Mouse (Mus musculus) limb, embryonic 15.5 days (tissue): Measurements from ENCODE around the gene Nckap1l. TPM values are rescaled to one million over a fixed set of nuclear protein-coding genes. Genes with fewer than 3 reads are reported as not detected.

Experiments used
- ATAC-seq: fragments of 200-750 bp; cut with Nextera tagmentation; 2 replicates; pipeline ENCODE4 v1.8.0; 2017; ENCODE audit warnings: low read depth, moderate TSS enrichment; ENCODE audit not compliant: insufficient number of reproducible peaks, low FRiP score, low TSS enrichment
- H3K27ac ChIP-seq: fragments of 300-500 bp; sonication (generic); 2 replicates; pipeline ENCODE4 v1.5.1; 2015; ENCODE audit warnings: moderate library complexity, mild to moderate bottlenecking, inconsistent platforms
- H3K27me3 ChIP-seq: fragments of 300-500 bp; sonication (generic); 2 replicates; pipeline ENCODE4 v1.6.1; 2015; ENCODE audit warnings: inconsistent platforms
- H3K36me3 ChIP-seq: fragments of 300-500 bp; sonication (generic); 2 replicates; pipeline ENCODE4 v1.6.1; 2015; ENCODE audit warnings: inconsistent platforms
- H3K4me1 ChIP-seq: fragments of 300-500 bp; sonication (generic); 2 replicates; pipeline ENCODE4 v1.6.1; 2015; ENCODE audit warnings: inconsistent platforms
- H3K4me2 ChIP-seq: fragments of 300-500 bp; sonication (generic); 2 replicates; pipeline ENCODE4 v1.6.1; 2015; ENCODE audit warnings: mild to moderate bottlenecking, inconsistent platforms
- H3K4me3 ChIP-seq: fragments of 300-500 bp; sonication (generic); 2 replicates; pipeline ENCODE4 v1.5.1; 2015; ENCODE audit warnings: mild to moderate bottlenecking, inconsistent platforms
- H3K9ac ChIP-seq: fragments of 300-500 bp; sonication (generic); 2 replicates; pipeline ENCODE4 v1.6.1; 2015; ENCODE audit warnings: inconsistent platforms
- H3K9me3 ChIP-seq: fragments of 300-500 bp; sonication (generic); 2 replicates; pipeline ENCODE4 v1.6.1; 2016; ENCODE audit warnings: inconsistent platforms
- WGBS: fragments of 180-500 bp; shearing (Covaris S2); methylation state at CpG from one replicate; pipeline ENCODE4 v1.1.7; 2015; 5-methylcytosine and 5-hydroxymethylcytosine counted together
- polyA plus RNA-seq: library from polyadenylated mRNA; unstranded; fragments of >200 nt; fragmentation: Nextera tagmentation; extraction: Ambion mirVana; gene quantifications from 2 replicates; pipeline ENCODE4 v1.2.1, GENCODE M21; 2015

The Nckap1l gene
- polyA plus RNA-seq, 1 experiment from 2014 or later = 5.0 TPM

- Histone ChIP-seq H3K4me3 (peak within 1 kb of the TSS; percentile 59), H3K4me1 (peaks cover 14% of the 10 kb centered on the region; the same call in 1 of the 2 replicates), H3K36me3 (no peaks in the 10 kb centered on the region), H3K4me2 (peak within 1 kb of the TSS; percentile 95), H3K9ac (peak within 1 kb of the TSS; percentile 48), H3K27me3 (peaks cover 29% of the 10 kb centered on the region), H3K9me3 (no peaks in the 10 kb centered on the region), H3K27ac (peak within 1 kb of the TSS; percentile 38; the same call in 1 of the 2 replicates)
- peak; percentile 83 for ATAC-seq
- under 1% methylated on average over 49 of the region's 63 CpGs for WGBS
These were observed 49.0 kb downstream of the Nckap1l start, which contains the start of gene Pde1b for GRCm38 (mm10) chr15:103502435-103503250. TSS of gene Pde1b (plus strand) at chr15:103503034.

DNA sequence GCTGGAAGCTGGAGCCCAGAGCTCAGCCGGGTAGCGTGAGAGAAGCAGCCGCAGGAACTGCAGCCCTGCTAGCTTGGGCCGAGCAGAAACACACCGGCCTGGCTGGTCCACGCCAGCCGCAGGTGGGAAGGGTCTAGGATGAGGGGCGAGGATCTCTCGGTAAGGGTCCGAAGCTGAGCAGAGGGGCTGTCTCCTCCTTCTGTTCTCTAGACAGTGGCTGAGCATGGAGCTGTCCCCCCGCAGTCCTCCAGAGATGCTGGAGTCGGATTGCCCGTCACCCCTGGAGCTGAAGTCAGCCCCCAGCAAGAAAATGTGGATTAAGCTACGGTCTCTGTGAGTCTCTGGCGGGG is 49.6 kb downstream of the Nckap1l start:
- under 1% methylated on average over 15 of the region's 15 CpGs for WGBS
- Histone ChIP-seq H3K9me3 (no peaks in the 10 kb centered on the region), H3K4me3 (peak overlapping the region; percentile 59), H3K36me3 (no peaks in the 10 kb centered on the region), H3K4me1 (peaks cover 13% of the 10 kb centered on the region; the same call in 1 of the 2 replicates), H3K4me2 (peak overlapping the region; percentile 95), H3K27me3 (peaks cover 29% of the 10 kb centered on the region), H3K27ac (peak overlapping the region; percentile 38; the same call in 1 of the 2 replicates), H3K9ac (peak overlapping the region; percentile 48)
- ATAC-seq = peak; percentile 23; the same call in 1 of the 2 replicates

DNA sequence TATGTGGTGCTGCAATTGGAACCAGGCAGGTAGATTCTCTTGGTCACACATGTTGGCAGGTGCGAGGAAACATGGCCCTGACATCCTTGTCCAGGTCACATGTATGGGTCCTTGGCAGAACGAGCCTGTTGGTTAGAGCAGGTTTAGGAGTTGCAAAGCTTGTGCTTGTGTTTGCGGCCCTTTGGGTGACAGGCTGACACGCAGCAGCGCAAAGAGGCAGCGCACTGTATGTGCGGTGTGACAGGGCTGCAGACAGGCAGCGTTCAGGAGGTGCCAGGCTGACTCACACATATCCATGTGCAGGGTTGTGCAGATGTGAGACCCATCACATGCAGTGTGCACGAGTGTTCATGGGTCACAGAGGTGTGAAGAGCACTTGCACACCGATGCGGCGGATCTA is 50.1 kb downstream of the Nckap1l start:
- H3K27me3 ChIP-seq = peaks cover 29% of the 10 kb centered on the region
- no peaks in the 10 kb centered on the region for H3K36me3 ChIP-seq
- H3K9ac ChIP-seq = no peak overlapping the region
- H3K27ac ChIP-seq = no peak overlapping the region
- H3K4me2 ChIP-seq = peak overlapping the region; percentile 95
- peak overlapping the region; percentile 59 for H3K4me3 ChIP-seq
- peaks cover 12% of the 10 kb centered on the region; the same call in 1 of the 2 replicates for H3K4me1 ChIP-seq
- 46% methylated on average over 12 of the region's 12 CpGs for WGBS
- H3K9me3 ChIP-seq = no peaks in the 10 kb centered on the region
- 0 out of 2 replicates have a peak, but pooled peaks have one; percentile 11 for ATAC-seq

- Histone ChIP-seq H3K4me1 (peaks cover 10% of the 10 kb centered on the region), H3K9me3 (no peaks in the 10 kb centered on the region), H3K4me2 (no peak overlapping the region), H3K27ac (no peak overlapping the region), H3K4me3 (no peak overlapping the region), H3K27me3 (peaks cover 23% of the 10 kb centered on the region), H3K9ac (no peak overlapping the region), H3K36me3 (no peaks in the 10 kb centered on the region)
- WGBS = 68% methylated on average over 3 of the region's 3 CpGs
- no peak for ATAC-seq
These were observed 55.7 kb downstream of the Nckap1l start for GRCm38 (mm10) chr15:103509317-103509716.

DNA sequence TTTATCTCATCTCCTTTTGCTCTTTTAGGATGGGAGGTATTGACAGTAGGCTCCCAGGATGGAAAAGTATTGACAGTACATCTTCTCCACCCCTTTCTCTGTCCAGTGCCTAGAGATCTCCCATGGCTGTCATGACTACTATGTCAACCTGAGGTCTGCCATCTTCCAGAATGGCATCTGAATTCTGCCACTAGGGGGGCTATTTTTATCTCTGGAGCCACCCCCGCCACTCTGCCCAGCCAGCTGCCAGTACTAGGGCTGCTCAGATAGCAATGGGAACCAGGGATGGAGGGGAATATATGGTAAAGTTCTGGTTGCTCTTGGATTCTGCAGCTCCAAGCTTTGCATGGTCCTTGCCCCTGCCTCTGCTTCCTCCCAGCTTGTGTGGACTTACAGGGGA is 58.1 kb downstream of the Nckap1l start:
- 45% methylated on average over 1 of the region's 1 CpGs for WGBS
- no peak overlapping the region for H3K27ac ChIP-seq
- H3K4me3 ChIP-seq = no peak overlapping the region
- peaks cover 9% of the 10 kb centered on the region; the same call in 1 of the 2 replicates for H3K27me3 ChIP-seq
- peaks cover 18% of the 10 kb centered on the region for H3K4me1 ChIP-seq
- H3K36me3 ChIP-seq = no peaks in the 10 kb centered on the region
- ATAC-seq = no peak
- H3K9me3 ChIP-seq = no peaks in the 10 kb centered on the region
- no peak overlapping the region for H3K4me2 ChIP-seq
- no peak overlapping the region for H3K9ac ChIP-seq

DNA sequence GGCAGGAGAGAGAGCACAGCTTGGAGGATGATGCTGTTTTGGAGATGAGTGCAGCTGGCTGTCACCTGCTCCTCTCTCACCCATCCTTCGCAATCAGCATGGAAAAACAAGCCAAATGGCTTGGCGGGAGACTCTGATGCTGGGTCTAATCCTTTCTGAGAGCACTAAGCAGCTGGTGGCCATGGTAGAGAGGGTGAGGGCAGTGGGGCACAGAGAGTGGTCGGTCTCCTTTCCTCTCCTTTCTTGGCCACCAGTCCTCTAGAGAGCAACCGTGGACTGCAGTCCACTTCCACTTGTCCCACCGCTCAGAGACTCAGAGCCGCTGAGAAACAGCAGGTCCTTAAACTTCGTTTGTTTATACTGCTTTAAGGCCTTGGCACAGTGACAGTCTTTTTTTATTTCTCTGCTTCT is 60.0 kb downstream of the Nckap1l start:
- 0 out of 2 replicates have a peak, but pooled peaks have one; percentile 13 for ATAC-seq
- Histone ChIP-seq H3K27ac (no peak overlapping the region), H3K36me3 (no peaks in the 10 kb centered on the region), H3K27me3 (peaks cover 9% of the 10 kb centered on the region; the same call in 1 of the 2 replicates), H3K4me3 (peak overlapping the region; percentile 34), H3K4me1 (peaks cover 22% of the 10 kb centered on the region), H3K9ac (no peak overlapping the region), H3K4me2 (peak overlapping the region; percentile 44), H3K9me3 (no peaks in the 10 kb centered on the region)
- WGBS = 6% methylated on average over 7 of the region's 7 CpGs

DNA sequence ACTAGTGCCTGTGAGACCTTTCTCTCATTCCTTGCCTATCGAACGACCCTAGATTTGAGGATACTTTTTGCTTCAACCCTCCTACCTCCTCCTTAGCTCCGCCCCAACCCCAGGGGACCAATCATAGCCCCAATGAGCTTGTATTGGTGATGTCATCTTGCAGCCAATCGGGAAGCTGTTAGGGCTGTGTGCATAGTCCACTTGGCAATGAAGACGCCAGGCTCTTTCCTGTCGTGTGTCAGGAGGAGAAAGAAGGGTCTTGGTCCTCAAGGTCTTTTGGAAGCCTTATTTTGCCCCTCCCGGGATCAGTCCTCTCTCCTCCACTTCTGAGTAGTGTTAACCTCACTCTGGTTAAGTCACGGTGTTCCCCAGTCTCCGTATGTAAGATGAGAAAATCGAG is 60.5 kb downstream of the Nckap1l start:
- WGBS = 3% methylated on average over 10 of the region's 10 CpGs
- H3K4me2 ChIP-seq = peak overlapping the region; percentile 44
- H3K9me3 ChIP-seq = no peaks in the 10 kb centered on the region
- H3K9ac ChIP-seq = no peak overlapping the region
- H3K27me3 ChIP-seq = peaks cover 9% of the 10 kb centered on the region; the same call in 1 of the 2 replicates
- ATAC-seq = peak; percentile 79
- peaks cover 27% of the 10 kb centered on the region for H3K4me1 ChIP-seq
- H3K4me3 ChIP-seq = peak overlapping the region; percentile 34
- no peaks in the 10 kb centered on the region for H3K36me3 ChIP-seq
- no peak overlapping the region for H3K27ac ChIP-seq

DNA sequence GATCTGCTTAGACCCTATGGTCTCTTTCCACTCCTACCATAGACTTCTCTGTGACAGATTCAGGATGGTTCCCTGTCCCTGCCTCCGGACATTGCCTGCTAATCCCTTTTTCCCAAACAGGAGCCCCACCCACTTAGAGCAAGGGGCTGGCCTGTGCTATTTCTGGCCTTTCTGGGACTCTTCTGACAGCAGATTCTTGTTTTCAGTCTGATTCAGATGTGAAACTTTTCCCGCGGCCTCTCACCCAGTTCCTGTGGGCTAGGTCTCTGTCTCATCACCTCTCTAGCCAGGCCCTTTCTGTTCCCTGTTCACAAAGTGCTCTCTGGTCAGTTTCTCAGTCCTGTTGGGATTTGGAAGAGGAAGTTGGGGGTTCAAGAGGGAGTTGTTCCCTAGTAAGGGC is 61.3 kb downstream of the Nckap1l start:
- WGBS = 52% methylated on average over 3 of the region's 3 CpGs
- no peaks in the 10 kb centered on the region for H3K36me3 ChIP-seq
- no peak overlapping the region for H3K4me2 ChIP-seq
- H3K4me1 ChIP-seq = peaks cover 33% of the 10 kb centered on the region
- no peak overlapping the region for H3K9ac ChIP-seq
- H3K27ac ChIP-seq = no peak overlapping the region
- H3K27me3 ChIP-seq = peaks cover 9% of the 10 kb centered on the region; the same call in 1 of the 2 replicates
- H3K9me3 ChIP-seq = no peaks in the 10 kb centered on the region
- H3K4me3 ChIP-seq = no peak overlapping the region
- ATAC-seq = no peak

- Histone ChIP-seq H3K4me2 (no peak overlapping the region), H3K27me3 (no peaks in the 10 kb centered on the region), H3K36me3 (no peaks in the 10 kb centered on the region), H3K27ac (no peak overlapping the region), H3K9me3 (no peaks in the 10 kb centered on the region), H3K4me1 (peaks cover 28% of the 10 kb centered on the region), H3K9ac (no peak overlapping the region), H3K4me3 (no peak overlapping the region)
- ATAC-seq = no peak
- WGBS = 14% methylated on average over 5 of the region's 5 CpGs
These were observed 65.2 kb downstream of the Nckap1l start for GRCm38 (mm10) chr15:103518600-103519385.

DNA sequence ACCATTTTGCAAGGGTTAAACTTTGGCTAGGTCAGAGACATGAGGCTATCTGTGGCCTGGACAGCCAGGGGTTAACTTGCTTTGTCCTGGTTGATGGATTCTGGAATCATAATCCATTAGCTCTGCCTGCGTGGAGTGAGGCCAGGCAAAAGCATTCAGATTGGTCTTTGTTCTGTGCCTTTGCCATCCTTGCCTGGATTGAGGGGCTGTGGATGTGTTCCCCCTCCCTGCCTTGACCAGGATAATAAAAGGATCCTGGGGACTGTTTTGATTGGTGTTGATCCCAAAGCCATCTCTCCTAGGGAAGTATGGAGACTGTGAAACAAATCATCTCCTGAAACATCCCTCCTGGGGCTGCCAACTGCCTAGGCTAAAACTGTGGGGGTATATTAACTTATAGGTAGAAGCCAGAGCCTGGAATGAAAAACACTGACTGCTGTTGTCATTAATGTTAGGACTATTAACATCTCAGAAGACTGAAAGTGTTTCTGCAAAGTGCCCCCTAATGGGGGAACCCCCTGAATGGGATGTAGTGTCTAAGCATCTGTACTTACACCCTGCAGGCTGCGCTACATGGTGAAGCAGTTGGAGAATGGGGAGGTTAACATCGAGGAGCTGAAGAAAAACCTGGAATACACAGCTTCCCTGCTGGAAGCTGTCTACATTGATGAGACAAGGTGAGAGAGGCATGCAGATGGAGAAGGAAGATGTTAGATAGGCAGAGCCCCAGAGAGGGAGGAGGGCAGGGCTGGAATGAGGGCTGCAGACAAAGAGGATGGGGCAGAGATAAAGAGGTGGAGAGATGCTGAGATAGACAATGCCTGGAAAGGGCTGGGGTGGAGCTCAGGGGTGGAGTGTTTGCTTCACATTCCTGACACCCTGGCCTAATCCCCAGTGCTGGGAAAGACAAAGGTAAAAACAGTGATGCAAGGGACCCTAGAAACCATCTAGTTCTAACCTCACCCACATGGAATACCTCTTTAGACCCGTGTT is 66.1 kb downstream of the Nckap1l start:
- Histone ChIP-seq H3K36me3 (no peaks in the 10 kb centered on the region), H3K27ac (no peak overlapping the region), H3K4me1 (peaks cover 22% of the 10 kb centered on the region), H3K27me3 (no peaks in the 10 kb centered on the region), H3K9me3 (no peaks in the 10 kb centered on the region), H3K4me2 (no peak overlapping the region), H3K4me3 (no peak overlapping the region), H3K9ac (no peak overlapping the region)
- no peak for ATAC-seq
- 32% methylated on average over 4 of the region's 4 CpGs for WGBS
